Mouse (Mus musculus) T-helper 2 cell (primary cell): Measurements from ENCODE around the gene Gm3542.
"Not testable (repeated sequence)": the region's sequence is repeated elsewhere in the genome, so short reads cannot be mapped to it uniquely, and the experiment has no call there.

ENCODE experiments used
- in situ Hi-C: fragments of 300-600 bp; cut with MboI, MseI; formaldehyde crosslinking; loops from one replicate; pipeline ENCODE4 v1.15.1; 2025; ENCODE audit warnings: high pct_unique_total_duplicates

The Gm3542 gene

GRCm38 (mm10) chr14:5334828-5335227 is at the start of gene Gm3542:
Gene Gm3542 (minus strand): TSS chr14:5334928.
- in situ Hi-C loops: not testable (repeated sequence)
